Mouse (Mus musculus) stomach, postnatal 0 days (tissue): ENCODE data around the gene S100a7a.

ENCODE experiments used
- CTCF ChIP-seq: IDR thresholded peaks from 2 replicates; pipeline ENCODE4 v1.5.1; 2016; ENCODE audit warnings: antibody characterized with exemption, low read depth, mild to moderate bottlenecking, moderate library complexity
- EP300 ChIP-seq: optimal IDR thresholded peaks from 2 replicates; pipeline ENCODE3; 2016; ENCODE audit warnings: antibody characterized with exemption

GRCm38 (mm10) chr3:90695613-90696012 lies 41.8 kb downstream of the S100a7a start, which contains the start of gene S100a9:
- TF ChIP-seq CTCF (no peak), EP300 (no peak)
